Mouse (Mus musculus) neural tube, embryonic 13.5 days (tissue): ENCODE data around the gene Lrrc9. TPM values are rescaled to one million over a fixed set of nuclear protein-coding genes. Genes with fewer than 3 reads are reported as not detected.

ENCODE experiments used
- ATAC-seq: fragments of 200-750 bp; cut with Nextera tagmentation; 2 replicates; pipeline ENCODE4 v1.8.0; 2017; ENCODE audit warnings: low read depth, mild to moderate bottlenecking, moderate TSS enrichment, moderate library complexity
- H3K27ac ChIP-seq: fragments of 300-500 bp; sonication (generic); replicated peaks from 2 replicates; pipeline ENCODE4 v1.5.1; 2015; ENCODE audit warnings: moderate library complexity, mild to moderate bottlenecking, inconsistent platforms
- H3K27me3 ChIP-seq: fragments of 300-500 bp; sonication (generic); 2 replicates; pipeline ENCODE4 v1.6.1; 2015; ENCODE audit warnings: mild to moderate bottlenecking, inconsistent platforms
- H3K36me3 ChIP-seq: fragments of 300-500 bp; sonication (generic); 2 replicates; pipeline ENCODE4 v1.6.1; 2015; ENCODE audit warnings: mild to moderate bottlenecking, inconsistent platforms
- H3K4me1 ChIP-seq: fragments of 300-500 bp; sonication (generic); replicated peaks from 2 replicates; pipeline ENCODE4 v1.6.1; 2015; ENCODE audit warnings: inconsistent platforms
- H3K4me2 ChIP-seq: fragments of 300-500 bp; sonication (generic); 2 replicates; pipeline ENCODE4 v1.6.1; 2015; ENCODE audit warnings: inconsistent platforms, mild to moderate bottlenecking, moderate library complexity
- H3K4me3 ChIP-seq: fragments of 300-500 bp; sonication (generic); 2 replicates; pipeline ENCODE4 v1.5.1; 2015; ENCODE audit warnings: mild to moderate bottlenecking, inconsistent platforms
- H3K9ac ChIP-seq: fragments of 300-500 bp; sonication (generic); 2 replicates; pipeline ENCODE4 v1.6.1; 2015; ENCODE audit warnings: moderate library complexity, mild to moderate bottlenecking, inconsistent platforms
- H3K9me3 ChIP-seq: fragments of 300-500 bp; sonication (generic); 2 replicates; pipeline ENCODE4 v1.6.1; 2016; ENCODE audit warnings: inconsistent platforms
- WGBS: fragments of 180-500 bp; shearing (Covaris S2); methylation state at CpG from one replicate; pipeline ENCODE4 v1.1.7; 2015; 5-methylcytosine and 5-hydroxymethylcytosine counted together
- polyA plus RNA-seq: library from polyadenylated mRNA; unstranded; fragments of >200 nt; fragmentation: Nextera tagmentation; extraction: Ambion mirVana; gene quantifications from 2 replicates; pipeline ENCODE4 v1.2.1, GENCODE M21; 2015

Lrrc9 gene
- 3.4 and 4.1 TPM in 2 replicates for polyA plus RNA-seq

- under 1% methylated on average over 31 of the region's 31 CpGs for WGBS
Measured at GRCm38 (mm10) chr12:72441839-72442576, at the start of gene Lrrc9. Gene Lrrc9 (plus strand): TSS chr12:72441866.

GRCm38 (mm10) chr12:72393046-72393805 lies 48.4 kb upstream of the Lrrc9 start:
- H3K27ac ChIP-seq, result no peak overlapping the region
- H3K4me1 ChIP-seq, result 0 out of 2 replicates have a peak, but pooled peaks cover 10% of the 10 kb centered on the region
- H3K4me3 ChIP-seq, result no peak overlapping the region
- H3K9ac ChIP-seq, result no peak overlapping the region
- H3K4me2 ChIP-seq, result no peak overlapping the region
- no peaks in the 10 kb centered on the region for H3K27me3 ChIP-seq
- 67% methylated on average over 13 of the region's 13 CpGs for WGBS
- H3K36me3 ChIP-seq, result no peaks in the 10 kb centered on the region
- ATAC-seq, result no peak
- H3K9me3 ChIP-seq, result no peaks in the 10 kb centered on the region

More at GRCm38 (mm10) chr12:72441839-72442576, at the start of gene Lrrc9:
- H3K4me3 ChIP-seq, result peak within 1 kb of the TSS; percentile 51
- peaks cover 41% of the 10 kb centered on the region for H3K4me1 ChIP-seq
- H3K27me3 ChIP-seq, result no peaks in the 10 kb centered on the region
- peak within 1 kb of the TSS; percentile 64; the same call in 1 of the 2 replicates for H3K27ac ChIP-seq
- H3K36me3 ChIP-seq, result no peaks in the 10 kb centered on the region
- peak; percentile 88 for ATAC-seq
- H3K9me3 ChIP-seq, result no peaks in the 10 kb centered on the region
- peak within 1 kb of the TSS; percentile 69 for H3K9ac ChIP-seq
- H3K4me2 ChIP-seq, result peak within 1 kb of the TSS; percentile 86

- peaks cover 5% of the 10 kb centered on the region; the same call in 1 of the 2 replicates for H3K27me3 ChIP-seq
- H3K4me2 ChIP-seq, result no peak overlapping the region
- no peaks in the 10 kb centered on the region for H3K9me3 ChIP-seq
- 28% methylated on average over 4 of the region's 5 CpGs for WGBS
- no peak overlapping the region for H3K4me3 ChIP-seq
- no peaks in the 10 kb centered on the region for H3K36me3 ChIP-seq
- H3K4me1 ChIP-seq, result peaks cover 22% of the 10 kb centered on the region
- ATAC-seq, result no peak
- no peak overlapping the region for H3K9ac ChIP-seq
- H3K27ac ChIP-seq, result no peak overlapping the region
Measured at GRCm38 (mm10) chr12:72405031-72405430, 36.6 kb upstream of the Lrrc9 start.

GRCm38 (mm10) chr12:72407146-72407545 lies 34.5 kb upstream of the Lrrc9 start:
- H3K27me3 ChIP-seq, result peaks cover 8% of the 10 kb centered on the region; the same call in 1 of the 2 replicates
- peak overlapping the region; percentile 74 for H3K4me3 ChIP-seq
- ATAC-seq, result 0 out of 2 replicates have a peak, but pooled peaks have one; percentile 7
- WGBS, result 10% methylated on average over 11 of the region's 11 CpGs
- no peaks in the 10 kb centered on the region for H3K36me3 ChIP-seq
- H3K4me1 ChIP-seq, result peaks cover 22% of the 10 kb centered on the region
- H3K9ac ChIP-seq, result peak overlapping the region; percentile 82
- peak overlapping the region; percentile 23; the same call in 1 of the 2 replicates for H3K27ac ChIP-seq
- H3K4me2 ChIP-seq, result peak overlapping the region; percentile 77
- H3K9me3 ChIP-seq, result no peaks in the 10 kb centered on the region

- Histone ChIP-seq H3K27me3 (peaks cover 8% of the 10 kb centered on the region; the same call in 1 of the 2 replicates), H3K9me3 (no peaks in the 10 kb centered on the region), H3K9ac (peak overlapping the region; percentile 82), H3K4me1 (peaks cover 22% of the 10 kb centered on the region), H3K27ac (peak overlapping the region; percentile 79), H3K4me2 (peak overlapping the region; percentile 77), H3K36me3 (no peaks in the 10 kb centered on the region), H3K4me3 (peak overlapping the region; percentile 74)
- peak; percentile 48 for ATAC-seq
- WGBS, result under 1% methylated on average over 17 of the region's 17 CpGs
Measured at GRCm38 (mm10) chr12:72407721-72408110, 34.0 kb upstream of the Lrrc9 start.

DNA sequence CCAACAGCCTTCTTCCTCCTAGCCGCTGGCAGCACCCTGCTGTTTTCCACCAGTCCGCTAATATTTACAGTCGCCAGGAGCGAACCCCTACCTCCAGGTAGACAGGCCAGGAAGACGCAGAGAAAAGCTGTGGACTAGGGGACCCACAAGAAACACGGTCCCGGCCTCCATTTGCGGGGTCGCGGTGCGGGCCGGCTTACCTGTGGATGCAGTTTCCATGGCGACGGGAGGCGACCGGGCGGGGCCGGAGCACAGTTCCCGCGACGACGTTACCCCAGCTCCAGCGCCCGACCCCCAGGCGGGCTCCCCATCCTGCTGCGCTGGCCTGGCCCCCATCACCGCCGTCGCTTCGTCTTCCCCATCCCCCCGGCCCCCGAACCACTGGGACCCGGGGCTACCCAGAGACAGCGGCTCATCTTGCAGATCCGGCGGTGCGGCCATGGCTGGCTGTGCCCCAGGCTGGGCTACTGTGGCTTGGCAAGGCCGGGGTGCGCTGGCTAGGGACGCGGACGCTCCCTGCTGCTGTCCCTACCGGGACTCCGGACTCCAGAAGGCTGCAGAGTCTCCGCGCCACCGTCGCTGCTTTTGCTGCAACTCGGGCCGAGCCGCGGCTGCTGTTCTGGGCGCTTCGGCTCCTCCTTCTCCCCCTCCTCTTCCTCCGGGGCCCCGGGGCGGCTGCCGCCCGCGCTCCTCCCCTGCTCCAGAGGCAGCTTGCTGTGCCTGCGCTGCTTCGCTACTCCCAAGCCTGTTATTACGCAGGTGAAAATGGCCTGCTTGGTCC lies 33.4 kb upstream of the Lrrc9 start:
- Histone ChIP-seq H3K4me1 (peaks cover 22% of the 10 kb centered on the region), H3K27ac (peak overlapping the region; percentile 79), H3K4me3 (peak overlapping the region; percentile 74), H3K27me3 (peaks cover 8% of the 10 kb centered on the region; the same call in 1 of the 2 replicates), H3K9me3 (no peaks in the 10 kb centered on the region), H3K4me2 (peak overlapping the region; percentile 77), H3K9ac (peak overlapping the region; percentile 82), H3K36me3 (no peaks in the 10 kb centered on the region)
- ATAC-seq, result peak; percentile 86
- under 1% methylated on average over 63 of the region's 63 CpGs for WGBS

DNA sequence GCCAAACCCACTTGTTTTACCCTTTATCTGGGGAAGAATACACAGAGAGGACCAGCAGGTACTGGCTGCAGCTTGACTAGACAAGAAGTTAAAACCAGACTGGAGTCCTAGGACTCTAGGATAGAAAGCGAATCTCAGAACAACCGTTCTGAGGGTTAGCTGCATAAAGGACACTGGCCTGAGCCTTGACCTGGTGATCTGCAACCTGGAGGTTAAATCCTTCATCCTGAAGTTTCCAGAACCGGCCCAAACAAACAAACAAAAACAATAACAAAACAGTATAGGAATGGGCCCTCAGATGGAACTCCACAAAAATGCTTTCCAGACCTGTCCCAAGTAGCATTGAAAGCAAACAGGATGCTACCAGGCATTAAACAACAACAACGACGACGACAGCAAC lies 32.7 kb upstream of the Lrrc9 start, which contains the start of gene Rtn1:
TSS of gene Rtn1 (minus strand) at position 101 of the 400 bp plus-strand sequence.
- ATAC-seq, result peak; percentile 1; the same call in 1 of the 2 replicates
- peak within 1 kb of the TSS; percentile 79 for H3K27ac ChIP-seq
- no peaks in the 10 kb centered on the region for H3K9me3 ChIP-seq
- H3K4me1 ChIP-seq, result peaks cover 22% of the 10 kb centered on the region
- peak within 1 kb of the TSS; percentile 74 for H3K4me3 ChIP-seq
- peak within 1 kb of the TSS; percentile 82 for H3K9ac ChIP-seq
- H3K27me3 ChIP-seq, result peaks cover 8% of the 10 kb centered on the region; the same call in 1 of the 2 replicates
- 29% methylated on average over 6 of the region's 6 CpGs for WGBS
- H3K36me3 ChIP-seq, result no peaks in the 10 kb centered on the region
- H3K4me2 ChIP-seq, result peak within 1 kb of the TSS; percentile 77

DNA sequence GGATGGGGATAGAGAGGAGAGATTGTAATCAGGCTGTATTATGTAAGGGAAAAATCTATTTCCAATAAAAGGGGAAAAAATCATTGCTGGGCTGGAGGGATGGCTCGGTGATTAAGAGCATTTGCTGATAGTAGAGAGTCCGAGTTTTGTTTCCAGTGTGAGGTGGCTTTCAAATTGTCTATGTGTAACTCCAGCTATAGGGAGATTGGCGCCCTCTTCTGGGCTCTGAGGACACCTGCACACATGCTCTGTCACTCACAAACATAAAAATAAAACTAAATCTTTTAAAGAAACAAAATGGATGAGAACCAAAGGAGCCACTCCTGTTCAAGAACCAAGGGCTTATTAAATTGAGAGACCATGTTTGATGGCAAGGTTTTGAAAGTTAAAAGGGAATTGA lies 23.9 kb upstream of the Lrrc9 start:
- Histone ChIP-seq H3K9ac (no peak overlapping the region), H3K27me3 (no peaks in the 10 kb centered on the region), H3K9me3 (0 out of 2 replicates have a peak, but pooled peaks cover 2% of the 10 kb centered on the region), H3K4me1 (no peaks in the 10 kb centered on the region), H3K4me2 (no peak overlapping the region), H3K27ac (no peak overlapping the region), H3K36me3 (no peaks in the 10 kb centered on the region), H3K4me3 (no peak overlapping the region)
- ATAC-seq, result no peak
- 36% methylated on average over 3 of the region's 3 CpGs for WGBS

- no peak overlapping the region for H3K9ac ChIP-seq
- no peaks in the 10 kb centered on the region for H3K36me3 ChIP-seq
- H3K27ac ChIP-seq, result no peak overlapping the region
- ATAC-seq, result no peak
- no peak overlapping the region for H3K4me2 ChIP-seq
- H3K27me3 ChIP-seq, result no peaks in the 10 kb centered on the region
- no peaks in the 10 kb centered on the region for H3K4me1 ChIP-seq
- WGBS, result 54% methylated on average over 4 of the region's 4 CpGs
- no peak overlapping the region for H3K4me3 ChIP-seq
- H3K9me3 ChIP-seq, result no peaks in the 10 kb centered on the region
Measured at GRCm38 (mm10) chr12:72422681-72423080, 19.0 kb upstream of the Lrrc9 start.

DNA sequence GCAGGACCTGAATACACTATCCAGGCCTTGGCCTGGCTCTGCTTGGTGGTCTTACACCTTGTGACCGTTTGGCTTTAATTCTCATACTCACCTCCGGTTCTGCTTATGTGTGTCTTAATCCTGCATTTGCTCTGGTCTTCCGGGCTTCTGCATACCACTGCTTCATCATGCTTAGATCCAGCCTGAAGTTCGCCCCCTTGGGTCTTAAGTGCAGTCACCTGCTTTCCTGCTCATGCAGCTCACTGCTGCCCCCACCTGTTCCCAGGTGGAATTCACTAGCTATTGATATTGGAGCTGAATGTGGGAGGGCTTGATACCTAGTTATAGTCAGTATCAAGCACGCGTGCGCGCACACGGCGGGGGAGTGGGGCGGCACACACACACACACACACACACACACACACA lies 13.9 kb upstream of the Lrrc9 start:
- Histone ChIP-seq H3K27ac (no peak overlapping the region), H3K9ac (no peak overlapping the region), H3K4me3 (no peak overlapping the region), H3K9me3 (no peaks in the 10 kb centered on the region), H3K27me3 (no peaks in the 10 kb centered on the region), H3K4me1 (no peaks in the 10 kb centered on the region), H3K4me2 (peak overlapping the region; percentile 21; the same call in 1 of the 2 replicates), H3K36me3 (no peaks in the 10 kb centered on the region)
- ATAC-seq, result peak; percentile 61
- 24% methylated on average over 11 of the region's 11 CpGs for WGBS

DNA sequence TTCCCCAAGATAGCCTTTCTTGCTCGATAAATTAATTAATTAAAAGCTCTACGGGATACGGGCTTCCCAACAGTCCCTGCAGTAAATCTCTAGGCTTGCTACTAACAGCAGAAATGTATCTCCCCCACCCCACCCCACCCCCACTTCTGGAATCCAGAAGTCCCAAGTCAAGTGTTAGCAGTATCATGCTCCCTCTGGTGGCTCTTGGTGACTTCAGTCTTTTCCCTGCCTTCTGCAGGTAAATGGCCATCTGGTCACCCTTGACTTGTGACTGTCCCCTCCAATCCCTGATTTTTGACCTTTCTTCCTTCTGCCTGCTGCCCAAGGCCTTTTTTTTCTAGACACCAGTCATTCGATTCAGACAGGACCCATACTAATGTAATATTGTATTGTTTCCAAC lies 9.5 kb upstream of the Lrrc9 start:
- no peak overlapping the region for H3K27ac ChIP-seq
- H3K36me3 ChIP-seq, result no peaks in the 10 kb centered on the region
- H3K4me2 ChIP-seq, result no peak overlapping the region
- 73% methylated on average over 4 of the region's 4 CpGs for WGBS
- no peaks in the 10 kb centered on the region for H3K9me3 ChIP-seq
- no peak overlapping the region for H3K4me3 ChIP-seq
- no peak overlapping the region for H3K9ac ChIP-seq
- ATAC-seq, result no peak
- peaks cover 5% of the 10 kb centered on the region; the same call in 1 of the 2 replicates for H3K4me1 ChIP-seq
- no peaks in the 10 kb centered on the region for H3K27me3 ChIP-seq
